Mouse (Mus musculus): ENCODE measurements at regions not wholly inside any gene's neighbourhood (a gene's known extent, or its start where the extent isn't known, plus 50 kb on each side); places are given as distances from the start of the nearest gene placed in this dataset.
"Not testable (repeated sequence)": the region's sequence is repeated elsewhere in the genome, so short reads cannot be mapped to it uniquely, and the experiment has no call there.

DNA sequence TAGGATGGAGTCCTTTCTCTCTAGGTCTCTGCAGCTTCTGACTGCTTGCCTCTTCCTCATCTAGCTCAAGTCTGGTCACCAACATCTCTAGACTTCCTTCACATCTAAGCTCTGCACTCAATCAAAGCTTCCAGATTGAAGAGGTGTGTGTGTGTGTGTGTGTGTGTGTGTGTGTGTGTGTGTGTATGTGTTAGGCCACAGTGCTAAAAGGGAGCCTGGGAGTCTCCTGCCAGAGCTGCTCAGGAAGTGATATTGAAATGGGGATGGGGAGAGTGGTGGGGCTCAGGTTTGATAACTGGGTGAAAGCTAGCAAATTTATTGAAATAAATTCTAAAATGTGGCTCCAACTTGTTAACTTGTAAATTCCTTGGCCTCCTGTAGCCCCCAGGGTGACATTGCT is 73.3 kb downstream of the Gm31371 start:
- intact Hi-C loops (cut with DNase I); DNase-seq: not testable (repeated sequence)

DNA sequence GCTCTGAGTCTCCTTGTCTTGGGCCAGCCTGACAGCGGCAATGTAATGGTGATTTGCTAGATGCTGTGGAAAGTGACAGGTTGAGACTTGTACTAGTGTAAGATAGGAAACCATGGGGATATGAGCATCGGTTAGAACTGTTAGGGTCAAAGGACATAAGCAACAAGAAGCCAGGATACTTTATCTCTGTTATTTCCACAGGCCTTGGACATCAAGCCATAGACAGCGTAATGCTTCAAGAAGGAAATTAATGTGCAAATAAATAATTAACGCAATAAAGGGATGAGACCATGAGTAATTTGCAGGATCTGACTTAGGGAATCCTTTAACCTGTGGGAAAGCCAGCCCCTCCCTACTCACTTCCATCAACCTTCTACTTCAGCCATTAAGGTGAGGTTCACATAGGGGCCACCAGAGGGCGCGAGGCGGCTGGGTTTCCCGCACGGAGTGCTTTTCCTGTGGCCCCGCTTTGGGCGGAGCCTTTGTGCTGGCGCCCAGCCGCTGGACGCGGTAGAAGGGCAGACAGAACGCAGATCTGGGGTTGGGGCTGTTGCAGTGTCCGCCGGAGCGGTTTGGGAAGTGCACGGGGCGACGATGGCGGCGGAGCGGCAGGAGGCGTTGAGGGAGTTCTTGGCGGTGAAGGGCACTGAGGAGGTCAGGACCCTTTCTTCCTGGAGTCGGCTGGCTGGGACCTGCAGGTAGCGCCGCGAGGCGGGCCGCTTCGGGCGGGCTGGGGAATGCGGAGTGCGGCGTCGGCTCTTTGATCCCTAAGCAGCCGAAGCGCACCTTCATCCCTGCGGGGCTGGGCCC is 76.5 kb downstream of the Gm31371 start:
- DNase-seq = peak; percentile 51 to 53
- intact Hi-C loops (cut with DNase I) = no loop called here

DNA sequence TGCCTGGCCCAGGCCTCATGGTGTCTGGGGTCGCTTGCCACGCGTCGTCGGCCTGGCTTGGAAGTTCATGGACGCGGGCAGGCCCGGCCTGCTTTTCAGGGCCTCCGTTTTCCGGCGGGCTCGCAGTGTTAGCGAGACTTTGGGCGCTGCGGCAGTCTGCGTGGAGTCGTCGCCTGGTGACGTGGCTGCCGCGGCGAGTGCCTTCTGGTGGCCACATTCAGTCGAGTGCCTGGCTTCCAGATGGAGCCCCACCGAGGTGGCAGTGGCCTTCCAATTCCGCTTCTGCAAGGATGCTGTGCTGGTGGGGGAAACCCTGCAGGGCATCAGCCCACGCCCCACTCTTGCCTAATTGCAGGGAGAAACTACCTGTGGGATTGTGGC is 77.1 kb downstream of the Gm31371 start:
- DNase-seq; intact Hi-C loops (cut with DNase I): not testable (repeated sequence)

DNA sequence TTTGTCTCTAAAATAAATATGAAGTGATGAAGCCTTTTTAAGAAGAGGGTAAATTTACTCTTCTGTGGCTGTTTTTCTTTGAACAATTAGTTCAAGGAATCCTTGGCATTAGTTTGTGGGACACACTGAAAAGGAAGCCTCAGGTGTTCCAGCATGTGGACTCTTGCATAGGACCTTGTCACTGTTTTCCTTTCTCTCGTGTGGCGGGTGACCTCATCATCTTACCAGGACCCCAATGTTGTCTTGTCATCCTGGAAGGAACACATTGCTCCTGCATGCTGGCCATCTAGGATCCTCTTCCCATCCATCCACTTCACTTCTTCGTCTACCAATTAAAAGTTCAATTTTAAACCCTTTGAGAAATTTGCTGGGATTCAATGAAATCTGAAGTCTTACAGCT is 104.9 kb downstream of the Gm31371 start:
- DNase-seq = peak; percentile 14 to 41
- intact Hi-C loops (cut with DNase I) = not testable (repeated sequence)

DNA sequence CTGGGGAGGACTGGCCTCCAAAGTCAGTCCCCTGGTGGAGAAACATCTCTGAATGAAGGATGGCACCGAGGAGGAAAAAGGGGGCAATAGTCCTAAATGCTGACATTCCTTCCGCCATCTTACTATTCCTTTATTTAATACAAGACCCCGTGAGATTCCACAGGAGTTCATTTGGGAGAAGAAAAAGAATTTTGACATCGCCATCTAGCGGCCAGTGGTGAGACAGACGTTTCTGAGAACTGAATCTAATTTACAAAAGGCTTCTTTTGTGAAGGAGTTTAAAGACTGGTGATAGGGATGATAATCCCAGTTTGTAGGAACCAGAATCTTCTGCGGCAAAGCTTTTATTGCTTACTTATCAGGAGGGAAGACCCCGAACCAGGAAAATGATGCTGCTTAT is 107.8 kb downstream of the Gm31371 start:
- intact Hi-C loops (cut with DNase I) = not testable (repeated sequence)

DNA sequence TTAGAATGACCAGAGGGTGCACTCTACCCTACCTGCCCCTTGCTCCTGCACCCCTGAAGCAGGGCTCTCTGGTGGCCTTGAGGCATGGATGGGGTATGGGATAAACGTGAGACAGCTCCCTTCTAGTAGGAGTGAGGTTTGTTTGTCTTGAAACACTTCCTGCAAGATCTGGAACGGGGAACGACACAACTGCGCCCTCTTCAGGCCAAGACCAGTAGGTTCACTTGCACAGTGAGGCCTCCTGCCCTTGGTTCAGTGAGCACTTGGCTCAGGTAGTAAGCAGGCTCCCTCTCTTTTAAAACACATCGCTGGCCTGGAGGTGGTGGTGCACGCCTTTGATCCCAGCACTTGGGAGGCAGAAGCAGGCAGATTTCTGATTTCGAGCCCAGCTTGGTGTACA is 110.1 kb downstream of the Gm31371 start:
- intact Hi-C loops (cut with DNase I); DNase-seq: not testable (repeated sequence)

More for the DNA sequence above, 107.8 kb downstream of the Gm31371 start:
- DNase-seq = not testable (repeated sequence)

DNA sequence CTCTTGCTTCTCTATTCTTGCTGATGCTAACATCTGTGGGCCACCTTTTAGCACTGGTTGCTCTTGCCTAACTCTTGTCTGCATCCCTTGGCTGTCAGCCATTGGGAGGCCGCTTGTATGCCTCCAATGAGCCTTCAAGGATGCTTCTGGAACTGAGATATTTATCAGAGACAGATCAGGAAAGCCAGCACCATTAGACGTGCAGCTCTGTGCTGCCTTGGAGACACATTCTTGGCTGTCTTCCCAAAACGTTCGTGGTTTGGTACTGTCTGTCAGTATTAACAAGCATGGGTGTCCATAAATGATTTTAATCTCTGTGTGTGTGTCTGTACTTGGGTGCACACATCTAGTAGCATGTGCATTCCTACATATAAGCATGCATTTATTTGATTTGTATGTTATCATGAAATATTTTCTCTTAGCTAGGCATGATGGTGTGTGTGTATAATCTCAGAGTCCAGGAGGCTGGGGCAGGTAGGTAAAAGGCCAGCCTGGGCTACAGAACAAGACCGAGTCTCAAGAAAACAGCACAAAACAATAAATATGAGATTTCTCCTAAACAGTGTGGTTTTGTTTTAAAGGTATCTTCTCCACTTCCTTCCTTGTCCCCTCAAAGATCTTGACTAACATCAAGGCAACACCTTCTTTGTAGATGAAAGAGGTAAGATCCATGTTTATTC is 111.4 kb downstream of the Gm31371 start:
- intact Hi-C loops (cut with DNase I); DNase-seq: not testable (repeated sequence)

DNA sequence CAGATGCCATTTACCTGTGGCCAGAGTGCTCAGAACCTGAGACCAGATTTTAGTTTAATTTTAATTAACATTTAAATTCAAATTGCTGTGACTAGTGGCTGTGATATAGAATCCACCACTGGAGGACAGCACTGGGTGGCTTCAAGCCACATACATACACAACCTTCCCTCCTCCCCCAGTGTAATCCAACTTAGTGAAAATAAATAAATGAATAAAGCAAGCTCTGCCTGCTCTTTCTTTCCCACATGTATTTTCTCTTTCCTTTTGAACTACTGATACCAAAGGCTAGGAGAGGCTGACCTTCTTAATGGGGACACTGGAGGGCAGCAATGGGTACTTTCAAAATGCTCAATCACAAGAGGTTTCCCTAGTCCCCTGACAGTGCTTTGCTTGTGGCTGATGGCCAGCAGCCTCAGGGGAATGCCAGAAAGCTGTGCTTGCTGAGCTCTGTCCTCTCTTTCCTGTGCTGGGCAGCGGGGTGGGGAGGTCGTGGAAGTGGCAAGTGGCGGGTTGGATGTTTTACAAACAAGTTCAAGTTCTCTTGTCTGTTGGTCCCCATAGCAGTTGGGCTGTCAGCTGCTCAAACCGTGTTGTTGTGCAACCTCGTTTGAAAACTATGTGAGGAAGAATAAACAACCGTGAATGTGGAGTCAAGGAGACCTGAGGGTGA is 112.4 kb downstream of the Gm31371 start:
- DNase-seq; intact Hi-C loops (cut with DNase I): not testable (repeated sequence)

DNA sequence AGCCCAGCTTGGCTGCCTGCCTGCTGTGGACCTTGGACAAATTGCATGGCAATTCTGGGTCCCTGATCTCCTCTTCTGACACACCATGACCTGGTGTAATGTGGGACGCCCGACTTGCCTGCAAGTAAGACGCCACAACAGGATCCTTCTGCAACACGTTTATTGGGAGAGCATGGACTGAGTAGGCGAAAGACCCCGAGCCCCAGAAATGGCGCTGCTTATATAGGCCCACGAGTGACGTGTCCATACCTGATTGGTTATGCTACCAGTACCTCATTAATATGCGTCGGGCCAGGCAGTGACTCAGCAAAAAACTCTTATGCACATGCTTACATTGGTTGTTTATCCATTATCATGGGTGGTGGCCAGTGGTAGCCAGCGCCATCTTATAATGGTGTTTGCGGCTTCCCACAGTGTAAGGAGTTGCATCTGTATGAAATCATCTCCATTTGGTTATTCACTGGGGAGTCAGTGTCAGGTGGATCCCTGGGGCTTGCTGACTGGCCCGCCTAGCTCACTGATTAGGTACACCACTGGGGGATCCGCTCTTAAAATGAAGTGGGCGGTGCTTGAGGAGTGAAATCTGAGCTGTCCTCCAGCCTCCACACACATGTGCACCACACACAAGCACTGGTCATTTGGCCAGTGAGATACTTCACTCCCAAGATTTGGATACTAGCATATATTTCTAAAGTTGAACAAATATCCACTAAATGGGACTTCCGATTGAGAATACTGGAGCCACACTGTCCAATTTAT is 113.1 kb downstream of the Gm31371 start:
- DNase-seq = peak; percentile 12 to 69
- intact Hi-C loops (cut with DNase I) = not testable (repeated sequence)

DNA sequence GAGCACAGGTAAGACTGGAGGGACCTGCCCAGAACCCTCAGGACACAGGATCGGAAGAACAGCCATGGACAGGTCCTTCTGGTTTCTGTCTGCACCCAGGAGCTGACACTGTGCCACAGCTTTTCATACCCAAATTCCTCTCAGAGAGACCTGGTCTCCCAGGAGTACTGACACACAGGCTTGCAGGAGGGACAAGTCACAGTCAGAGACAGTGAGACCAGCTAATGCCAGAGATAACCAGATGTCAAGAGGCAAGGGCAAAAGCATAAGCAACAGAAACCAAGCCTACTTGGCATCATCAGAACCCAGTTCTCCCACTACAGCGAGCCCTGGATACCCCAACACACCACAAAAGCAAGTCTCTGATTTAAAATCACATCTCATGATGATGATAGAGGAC is 122.3 kb downstream of the Gm31371 start:
- DNase-seq; intact Hi-C loops (cut with DNase I): not testable (repeated sequence)

DNA sequence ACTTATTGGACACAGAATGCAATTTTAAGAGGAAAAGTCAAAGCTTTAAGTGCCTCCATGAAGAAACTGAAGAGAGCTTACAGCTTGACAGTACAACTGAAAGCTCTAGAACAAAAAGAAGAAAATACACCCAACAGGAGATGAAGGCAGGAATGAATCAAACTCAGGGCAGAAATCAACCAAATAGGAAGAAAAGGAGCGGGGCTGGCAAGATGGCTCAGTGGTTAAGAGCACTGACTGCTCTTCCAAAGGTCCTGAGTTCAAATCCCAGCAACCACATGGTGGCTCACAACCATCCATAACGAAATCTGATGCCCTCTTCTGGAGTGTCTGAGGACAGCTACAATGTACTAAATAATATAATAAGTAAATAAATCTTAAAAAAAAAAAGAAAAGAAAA is 124.8 kb downstream of the Gm31371 start:
- DNase-seq = peak; percentile 12 to 17

DNA sequence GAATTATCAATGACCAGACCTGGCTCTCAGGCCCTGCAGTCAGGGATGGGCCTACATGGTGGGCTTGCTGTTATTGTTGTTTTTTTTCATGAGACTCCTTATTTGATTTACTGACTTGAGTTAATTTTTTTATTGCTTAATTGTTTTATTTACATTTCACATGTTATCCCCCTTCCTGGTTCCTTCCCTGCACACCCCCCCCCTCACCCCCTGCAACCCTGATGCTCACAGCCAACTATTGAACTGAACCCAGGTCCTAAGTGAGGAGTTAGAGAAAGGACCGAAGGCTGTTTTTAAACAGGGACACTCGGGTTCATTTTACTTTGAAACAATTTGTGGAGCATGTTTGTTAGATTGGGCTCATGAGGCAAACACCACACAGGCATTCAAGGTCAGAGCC is 126.9 kb downstream of the Gm31371 start:
- DNase-seq; intact Hi-C loops (cut with DNase I): not testable (repeated sequence)

More for the DNA sequence above, 124.8 kb downstream of the Gm31371 start:
- intact Hi-C loops (cut with DNase I) = not testable (repeated sequence)

DNA sequence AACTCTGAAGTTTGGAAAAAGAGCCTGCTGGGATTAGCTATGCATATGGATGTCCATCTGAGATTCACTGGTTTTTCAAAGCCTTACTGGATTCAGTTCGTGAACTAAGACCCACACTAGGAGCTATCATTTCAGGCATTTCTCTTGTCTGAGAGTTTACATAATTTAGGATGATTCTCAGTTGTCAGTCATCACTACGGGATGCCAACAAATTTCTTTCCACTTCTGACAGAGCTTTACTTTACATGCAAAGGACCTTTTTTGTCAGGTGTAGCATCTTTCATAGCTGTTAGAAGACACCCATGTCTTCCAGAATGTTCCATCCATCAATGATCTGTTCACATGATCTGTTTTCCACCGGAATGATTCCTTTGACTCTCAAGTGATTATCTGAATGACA is 154.4 kb downstream of the Gm31371 start:
- intact Hi-C loops (cut with DNase I) = not testable (repeated sequence)
- DNase-seq = peak in 1 of 2 experiments; percentile 2

DNA sequence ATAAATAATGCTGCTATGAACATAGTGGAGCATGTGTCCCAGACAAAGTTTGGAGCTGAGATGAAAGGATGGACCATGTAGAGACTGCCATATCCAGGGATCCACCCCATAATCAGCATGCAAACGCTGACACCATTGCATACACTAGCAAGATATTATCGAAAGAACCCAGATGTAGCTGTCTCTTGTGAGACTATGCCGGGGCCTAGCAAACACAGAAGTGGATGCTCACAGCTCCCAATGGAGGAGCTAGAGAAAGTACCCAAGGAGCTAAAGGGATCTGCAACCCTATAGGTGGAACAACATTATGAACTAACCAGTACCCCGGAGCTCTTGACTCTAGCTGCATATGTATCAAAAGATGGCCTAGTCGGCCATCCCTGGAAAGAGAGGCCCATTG is 194.9 kb downstream of the Gm31371 start:
- intact Hi-C loops (cut with DNase I); DNase-seq: not testable (repeated sequence)

DNA sequence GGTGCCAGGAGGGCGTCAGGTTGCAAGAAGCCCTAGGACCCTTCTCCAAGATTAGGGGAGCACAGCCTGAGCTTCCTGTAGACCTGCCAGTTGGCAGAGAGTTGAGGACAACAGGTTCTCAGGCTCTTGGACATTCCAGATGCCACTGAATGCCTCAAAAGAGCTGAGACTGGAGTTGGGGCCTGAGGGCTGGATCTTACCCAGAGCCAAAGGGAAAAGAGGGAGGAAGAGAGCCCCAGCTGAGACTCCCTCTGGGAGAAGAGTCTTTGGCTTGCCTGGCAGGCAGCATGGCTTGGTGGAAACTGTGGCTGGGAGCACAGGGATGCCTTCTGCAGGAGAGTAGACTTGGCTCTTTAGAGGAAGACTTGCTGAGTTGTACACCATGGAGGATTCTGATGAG is 197.0 kb downstream of the Gm31371 start:
- DNase-seq; intact Hi-C loops (cut with DNase I): not testable (repeated sequence)

DNA sequence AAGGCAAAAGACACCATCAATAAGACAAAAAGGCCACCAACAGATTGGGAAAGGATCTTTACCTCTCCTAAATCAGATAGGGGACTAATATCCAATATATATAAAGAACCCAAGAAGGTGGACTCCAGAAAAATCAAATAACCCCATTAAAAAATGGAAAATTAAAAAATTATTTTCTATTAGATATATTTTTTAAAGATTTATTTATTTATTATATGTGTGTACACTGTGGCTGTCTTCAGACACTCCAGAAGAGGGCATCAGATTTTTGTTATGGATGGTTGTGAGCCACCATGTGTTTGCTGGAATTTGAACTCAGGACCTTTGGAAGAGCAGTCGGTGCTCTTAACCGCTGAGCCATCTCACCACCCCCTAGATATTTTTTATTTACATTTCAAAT is 199.2 kb downstream of the Gm31371 start:
- intact Hi-C loops (cut with DNase I) = not testable (repeated sequence)

DNA sequence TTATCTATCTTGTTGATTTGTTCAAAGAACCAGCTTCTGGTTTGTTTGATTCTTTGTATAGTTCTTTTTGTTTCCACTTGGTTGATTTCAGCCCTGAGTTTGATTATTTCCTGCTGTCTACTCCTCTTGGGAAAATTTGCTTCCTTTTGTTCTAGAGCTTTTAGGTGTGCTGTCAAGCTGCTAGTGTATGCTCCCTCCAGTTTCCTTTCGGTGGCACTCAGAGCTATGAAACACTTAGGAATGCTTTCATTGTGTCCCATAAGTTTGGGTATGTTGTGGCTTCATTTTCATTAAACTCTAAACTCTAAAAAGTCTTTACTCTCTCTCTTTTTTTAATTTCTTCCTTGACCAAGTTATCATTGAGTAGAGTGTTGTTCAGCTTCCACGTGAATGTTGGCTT is 204.0 kb downstream of the Gm31371 start:
- DNase-seq; intact Hi-C loops (cut with DNase I): not testable (repeated sequence)

More for the DNA sequence above, 199.2 kb downstream of the Gm31371 start:
- DNase-seq = not testable (repeated sequence)

DNA sequence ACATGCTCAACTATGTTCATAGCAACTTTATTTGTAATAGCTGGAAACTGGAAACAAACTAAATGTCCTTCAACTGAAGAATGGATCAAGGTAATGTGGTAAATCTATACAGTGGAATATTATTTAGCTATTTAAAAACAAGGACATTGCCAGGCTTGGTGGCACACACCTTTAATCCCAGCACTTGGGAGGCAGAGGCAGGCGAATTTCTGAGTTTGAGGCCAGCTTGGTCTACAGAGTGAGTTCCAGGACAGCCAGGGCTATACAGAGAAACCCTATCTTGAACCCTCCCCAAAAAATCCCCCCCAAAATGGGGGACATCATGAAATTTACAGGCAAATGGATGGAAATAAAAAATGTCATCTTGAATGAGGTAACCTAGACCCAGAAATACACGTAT is 213.6 kb downstream of the Gm31371 start:
- intact Hi-C loops (cut with DNase I) = not testable (repeated sequence)
- DNase-seq = peak in 1 of 2 experiments; percentile 19

DNA sequence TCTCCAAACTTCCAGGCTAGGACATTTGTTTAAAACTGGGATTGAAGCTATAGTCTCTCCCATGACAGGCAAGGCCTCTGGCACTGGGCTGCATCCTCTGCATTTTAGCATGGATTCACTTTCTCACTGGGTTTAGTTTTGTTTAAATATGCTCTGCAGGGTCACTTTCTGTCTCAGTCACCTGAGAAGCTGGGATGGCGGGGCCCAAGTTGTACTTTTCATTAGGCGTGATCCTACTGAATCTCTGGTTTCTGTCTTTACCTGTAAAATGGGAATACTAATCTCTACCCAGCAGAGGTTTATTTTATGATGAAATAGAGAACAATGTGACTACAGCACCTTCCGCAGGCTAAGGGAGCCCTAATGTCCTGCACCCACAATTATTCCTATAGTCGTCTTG is 216.4 kb downstream of the Gm31371 start:
- intact Hi-C loops (cut with DNase I); DNase-seq: not testable (repeated sequence)

DNA sequence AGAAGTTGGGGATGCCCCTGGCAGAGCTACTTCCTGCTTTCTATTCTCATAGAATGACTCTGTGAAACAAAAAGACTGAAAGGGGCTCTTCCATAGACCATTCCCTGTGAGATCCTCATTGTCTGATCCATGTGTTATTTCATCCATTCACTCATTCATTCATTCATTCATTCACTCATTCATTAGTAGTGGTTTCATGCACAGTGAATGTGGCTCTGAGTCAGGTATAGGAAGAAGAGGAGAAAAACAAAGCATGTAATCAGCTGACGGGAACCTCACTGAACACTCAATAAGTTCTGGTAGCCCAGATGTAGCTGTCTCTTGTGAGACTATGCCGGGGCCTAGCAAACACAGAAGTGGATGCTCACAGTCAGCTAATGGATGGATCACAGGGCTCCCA is 217.0 kb downstream of the Gm31371 start:
- intact Hi-C loops (cut with DNase I); DNase-seq: not testable (repeated sequence)

All from gastrocnemius, postnatal 36 days (tissue).